Mouse (Mus musculus) intestine, postnatal 0 days (tissue): ENCODE measurements around the gene Rad9a. TPM values are rescaled to one million over a fixed set of nuclear protein-coding genes. Genes with fewer than 3 reads are reported as not detected.

Source experiments
- ATAC-seq: fragments of 200-750 bp; cut with Nextera tagmentation; 2 replicates; pipeline ENCODE4 v1.8.0; 2017; ENCODE audit warnings: mild to moderate bottlenecking, moderate TSS enrichment, moderate library complexity
- H3K27ac ChIP-seq: fragments of 300-500 bp; sonication (generic); 2 replicates; pipeline ENCODE4 v1.5.1; 2014; ENCODE audit warnings: mild to moderate bottlenecking, low read depth, low read length, moderate library complexity
- H3K27me3 ChIP-seq: fragments of 300-500 bp; sonication (generic); replicated peaks from 2 replicates; pipeline ENCODE4 v1.6.1; 2014; ENCODE audit warnings: low read length, mixed read lengths; ENCODE audit not compliant: control insufficient read depth, insufficient read depth
- H3K36me3 ChIP-seq: fragments of 300-500 bp; sonication (generic); 2 replicates; pipeline ENCODE4 v1.6.1; 2014; ENCODE audit warnings: mild to moderate bottlenecking, moderate library complexity; ENCODE audit not compliant: control insufficient read depth, insufficient read depth
- H3K4me1 ChIP-seq: fragments of 300-500 bp; sonication (generic); replicated peaks from 2 replicates; pipeline ENCODE4 v1.6.1; 2014; ENCODE audit warnings: antibody characterized with exemption, low read length, mixed read lengths; ENCODE audit not compliant: control insufficient read depth, insufficient read depth
- H3K4me2 ChIP-seq: fragments of 300-500 bp; sonication (generic); replicated peaks from 2 replicates; pipeline ENCODE4 v1.6.1; 2014; ENCODE audit warnings: low read depth, mild to moderate bottlenecking, moderate library complexity
- H3K4me3 ChIP-seq: fragments of 300-500 bp; sonication (generic); 2 replicates; pipeline ENCODE4 v1.5.1; 2014; ENCODE audit warnings: low read depth, low read length
- H3K9ac ChIP-seq: fragments of 300-500 bp; sonication (generic); 2 replicates; pipeline ENCODE4 v1.6.1; 2014; ENCODE audit warnings: mild to moderate bottlenecking, low read depth, low read length
- H3K9me3 ChIP-seq: fragments of 300-500 bp; sonication (generic); 2 replicates; pipeline ENCODE4 v1.6.1; 2016; ENCODE audit warnings: mixed run types; ENCODE audit not compliant: control insufficient read depth
- CTCF ChIP-seq: sonication (generic); IDR thresholded peaks from 2 replicates; pipeline ENCODE4 v1.5.1; 2016; ENCODE audit warnings: low read depth, mild to moderate bottlenecking, control low read depth, antibody characterized with exemption, moderate library complexity
- WGBS: fragments of 180-500 bp; shearing (Covaris S2); extraction: QIAGEN DNeasy Blood & Tissue Kit; methylation state at CpG from one replicate; pipeline ENCODE4 v1.1.7; 2014; 5-methylcytosine and 5-hydroxymethylcytosine counted together
- polyA plus RNA-seq: library from polyadenylated mRNA; unstranded; fragments of >200 nt; fragmentation: Nextera tagmentation; extraction: Ambion mirVana; gene quantifications from 2 replicates; pipeline ENCODE4 v1.2.1, GENCODE M21; 2015

Gene Rad9a
- polyA plus RNA-seq, 1 experiment from 2014 or later, result 12.3 TPM

GRCm38 (mm10) chr19:4163543-4163887 lies 37.9 kb downstream of the Rad9a start:
- H3K27ac ChIP-seq, result no peak overlapping the region
- H3K4me1 ChIP-seq, result peaks cover 4% of the 10 kb centered on the region; the same call in 1 of the 2 replicates
- peaks cover 27% of the 10 kb centered on the region for H3K36me3 ChIP-seq
- H3K9ac ChIP-seq, result no peak overlapping the region; the same call in 1 of the 2 replicates
- no peak for ATAC-seq
- no peaks in the 10 kb centered on the region for H3K27me3 ChIP-seq
- H3K9me3 ChIP-seq, result no peaks in the 10 kb centered on the region
- peak overlapping the region; percentile 90 for H3K4me2 ChIP-seq
- WGBS, result 31% methylated on average over 4 of the region's 4 CpGs
- H3K4me3 ChIP-seq, result peak overlapping the region; percentile 80
- TF ChIP-seq CTCF, result no peak

- WGBS, result 7% methylated on average over 42 of the region's 42 CpGs
- H3K4me3 ChIP-seq, result peak within 1 kb of the TSS; percentile 80
- no peak within 1 kb of the TSS for H3K27ac ChIP-seq
- no peaks in the 10 kb centered on the region for H3K9me3 ChIP-seq
- H3K9ac ChIP-seq, result peak within 1 kb of the TSS; percentile 83
- H3K36me3 ChIP-seq, result peaks cover 31% of the 10 kb centered on the region
- no peak for TF ChIP-seq CTCF
- peak within 1 kb of the TSS; percentile 90 for H3K4me2 ChIP-seq
- peak; percentile 81 for ATAC-seq
- peaks cover 4% of the 10 kb centered on the region; the same call in 1 of the 2 replicates for H3K4me1 ChIP-seq
- H3K27me3 ChIP-seq, result no peaks in the 10 kb centered on the region
Measured at GRCm38 (mm10) chr19:4162646-4163542, 38.6 kb downstream of the Rad9a start, which contains the start of gene Rps6kb2. Gene Rps6kb2 (minus strand): TSS chr19:4163354.

- Histone ChIP-seq H3K27ac (no peak overlapping the region), H3K9me3 (no peaks in the 10 kb centered on the region), H3K9ac (no peak overlapping the region), H3K36me3 (peaks cover 50% of the 10 kb centered on the region), H3K4me1 (peaks cover 4% of the 10 kb centered on the region; the same call in 1 of the 2 replicates), H3K4me3 (no peak overlapping the region), H3K27me3 (no peaks in the 10 kb centered on the region), H3K4me2 (no peak overlapping the region)
- ATAC-seq, result no peak
- no peak for TF ChIP-seq CTCF
- WGBS, result 98% methylated on average over 8 of the region's 8 CpGs
Measured at GRCm38 (mm10) chr19:4159049-4159448, 42.4 kb downstream of the Rad9a start.

GRCm38 (mm10) chr19:4156771-4157170 lies 44.7 kb downstream of the Rad9a start:
- Histone ChIP-seq H3K27ac (no peak overlapping the region), H3K4me2 (no peak overlapping the region), H3K9ac (no peak overlapping the region), H3K9me3 (no peaks in the 10 kb centered on the region), H3K27me3 (no peaks in the 10 kb centered on the region), H3K4me1 (no peaks in the 10 kb centered on the region), H3K36me3 (peaks cover 71% of the 10 kb centered on the region), H3K4me3 (no peak overlapping the region)
- 92% methylated on average over 12 of the region's 12 CpGs for WGBS
- no peak for ATAC-seq
- TF ChIP-seq CTCF, result no peak

- no peaks in the 10 kb centered on the region for H3K9me3 ChIP-seq
Measured at GRCm38 (mm10) chr19:4156073-4156579, 45.3 kb downstream of the Rad9a start.

GRCm38 (mm10) chr19:4155223-4156072 lies 46.0 kb downstream of the Rad9a start:
- Histone ChIP-seq H3K9me3 (no peaks in the 10 kb centered on the region), H3K36me3 (peaks cover 74% of the 10 kb centered on the region), H3K9ac (no peak overlapping the region), H3K27me3 (no peaks in the 10 kb centered on the region), H3K4me2 (no peak overlapping the region), H3K27ac (no peak overlapping the region), H3K4me1 (no peaks in the 10 kb centered on the region), H3K4me3 (no peak overlapping the region)
- no peak for TF ChIP-seq CTCF
- ATAC-seq, result no peak
- WGBS, result 80% methylated on average over 6 of the region's 6 CpGs

More at GRCm38 (mm10) chr19:4156073-4156579, 45.3 kb downstream of the Rad9a start:
- H3K27me3 ChIP-seq, result no peaks in the 10 kb centered on the region
- no peaks in the 10 kb centered on the region for H3K4me1 ChIP-seq
- H3K4me2 ChIP-seq, result no peak overlapping the region
- ATAC-seq, result no peak
- peaks cover 74% of the 10 kb centered on the region for H3K36me3 ChIP-seq
- no peak overlapping the region for H3K4me3 ChIP-seq
- no peak overlapping the region for H3K27ac ChIP-seq
- TF ChIP-seq CTCF, result no peak
- H3K9ac ChIP-seq, result no peak overlapping the region
- 77% methylated on average over 20 of the region's 20 CpGs for WGBS
